Mouse (Mus musculus): Measurements from ENCODE around the gene Slc17a7. TPM values are rescaled to one million over a fixed set of nuclear protein-coding genes. Genes with fewer than 3 reads are reported as not detected.

Slc17a7 gene
- total and polyA plus RNA-seq, 3 experiments: 0.11 TPM; not detected in 2

DNA sequence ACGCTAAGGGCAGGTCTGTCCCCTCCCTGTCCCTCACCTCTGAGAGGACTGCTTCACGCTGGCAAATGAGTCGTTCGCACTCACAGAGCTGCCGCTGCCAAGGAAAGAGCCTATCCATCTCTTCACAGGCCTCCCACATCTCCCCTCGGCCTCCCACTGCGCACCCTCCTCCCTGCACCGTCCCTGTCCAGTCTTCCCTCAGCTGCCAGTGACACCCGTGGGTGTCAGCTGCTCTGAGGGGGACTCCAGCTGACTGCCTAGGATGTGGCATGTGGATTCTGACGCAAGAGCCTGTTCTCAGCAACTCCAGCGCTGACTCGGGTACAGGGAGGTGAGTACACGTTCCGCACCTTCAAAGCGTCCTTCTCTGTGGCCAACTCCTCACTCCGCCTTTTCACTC is 25.9 kb downstream of the Slc17a7 start:
- no peak overlapping the region for H3K4me3 ChIP-seq (replicated peaks in 1 of 3; ENCODE audit: low read depth in 2 of 3, low read length in 2 of 3, poor library complexity in 1 of 3)
- no peak overlapping the region for H3K9ac ChIP-seq (ENCODE audit: insufficient read depth, low read depth)
- H3K36me3 ChIP-seq (replicated peaks in 1 of 2; ENCODE audit: control insufficient read depth in 1 of 2, insufficient read depth in 1 of 2, low read length in 1 of 2): no peaks in the 10 kb centered on the region
- no peaks in the 10 kb centered on the region for H3K9me3 ChIP-seq (replicated peaks; ENCODE audit: low read length)
- dilution Hi-C loops (cut with MboI; ENCODE audit: extremely low pct_ligation_motif_present, extremely low pct_unique_long_range_greater_than_20kb, low sequenced_read_pairs) (no loop called here), in situ Hi-C loops (cut with MboI; ENCODE audit: low pct_ligation_motif_present, low pct_unique_long_range_greater_than_20kb, low sequenced_read_pairs) (no loop called here)
- TF ChIP-seq JUN (IDR thresholded peaks at IDR 0.05; ENCODE audit: insufficient read depth, low read depth, low read length) (no peak), RAD21 (IDR thresholded peaks at IDR 0.05; ENCODE audit: low read depth, low read length) (no peak), USF2 (conservative IDR thresholded peaks at IDR 0.05; ENCODE audit: low read depth, low read length) (no peak), KAT2A (IDR thresholded peaks at IDR 0.05; ENCODE audit: insufficient replicate concordance, low read length) (no peak), ZNF384 (IDR thresholded peaks at IDR 0.05; ENCODE audit: low read depth, low read length) (no peak), MEF2A (IDR thresholded peaks at IDR 0.05; ENCODE audit: borderline replicate concordance, low read depth, low read length) (no peak), TBP (conservative IDR thresholded peaks at IDR 0.05; ENCODE audit: low read depth, low read length) (no peak), HCFC1 (IDR thresholded peaks at IDR 0.05; ENCODE audit: low read depth, low read length) (no peak), MAFK (IDR thresholded peaks at IDR 0.05; ENCODE audit: insufficient replicate concordance, low read length) (no peak), SMC3 (IDR thresholded peaks at IDR 0.05; ENCODE audit: low read depth, low read length) (no peak), UBTF (IDR thresholded peaks at IDR 0.05; ENCODE audit: low read depth, low read length) (no peak), POLR2A (IDR thresholded peaks at IDR 0.05; ENCODE audit: low read depth, low read length) (no peak), IRF4 (IDR thresholded peaks at IDR 0.05; ENCODE audit: low read depth, low read length) (no peak), ETS1 (conservative IDR thresholded peaks at IDR 0.05; ENCODE audit: low read depth, low read length) (no peak), MYC (IDR thresholded peaks at IDR 0.05; ENCODE audit: low read depth, low read length) (no peak), ZMIZ1 (IDR thresholded peaks at IDR 0.05; ENCODE audit: low read depth, low read length) (no peak), BHLHE40 (IDR thresholded peaks at IDR 0.05; ENCODE audit: low read depth, low read length) (no peak), CHD1 (IDR thresholded peaks at IDR 0.05; ENCODE audit: low read depth, low read length) (no peak)
- peaks cover 0 to 8% of the 10 kb centered on the region in 2 experiments; a peak in 3 of 4 replicates for H3K4me1 ChIP-seq (ENCODE audit: control insufficient read depth in 1 of 2, insufficient read depth in 2 of 2)
- no peak for DNase-seq (ENCODE audit: extremely low read depth)
- no peaks in the 10 kb centered on the region for H3K79me2 ChIP-seq (replicated peaks; ENCODE audit: control insufficient read depth, extremely low read depth, insufficient read depth, poor library complexity, severe bottlenecking)
- no peak overlapping the region for H3K4me2 ChIP-seq (ENCODE audit: insufficient read depth, low read depth, poor library complexity, severe bottlenecking)
- H3K27me3 ChIP-seq (replicated peaks): peaks cover 90% of the 10 kb centered on the region
- no peak overlapping the region for H3K27ac ChIP-seq (ENCODE audit: insufficient read depth, low read depth)

DNA sequence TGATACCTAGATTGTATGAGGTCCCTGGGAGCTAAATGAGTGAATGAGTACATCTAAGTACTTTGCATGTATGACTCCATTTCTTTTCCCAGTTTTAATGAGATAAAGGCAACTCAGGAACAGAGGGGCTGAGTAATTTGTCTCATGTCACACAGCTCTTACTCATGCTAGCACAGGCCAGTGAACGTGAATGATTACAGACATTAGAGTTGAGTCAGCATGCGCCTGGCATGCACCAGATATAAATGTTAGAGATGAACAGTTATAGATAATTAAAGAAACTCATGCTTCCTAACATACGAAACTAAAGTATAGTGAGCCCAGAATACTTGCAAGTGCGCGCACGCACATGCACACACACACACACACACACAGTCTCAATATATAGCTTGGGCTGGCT is 26.4 kb downstream of the Slc17a7 start:
- no peak overlapping the region for H3K4me2 ChIP-seq (ENCODE audit: insufficient read depth, low read depth, poor library complexity, severe bottlenecking)
- H3K27ac ChIP-seq (ENCODE audit: insufficient read depth, low read depth): no peak overlapping the region
- H3K27me3 ChIP-seq (replicated peaks): peaks cover 89% of the 10 kb centered on the region
- no peak overlapping the region for H3K4me3 ChIP-seq (replicated peaks in 1 of 3; ENCODE audit: low read depth in 2 of 3, low read length in 2 of 3, poor library complexity in 1 of 3)
- TF ChIP-seq TBP (conservative IDR thresholded peaks at IDR 0.05; ENCODE audit: low read depth, low read length) (no peak), MAFK (IDR thresholded peaks at IDR 0.05; ENCODE audit: insufficient replicate concordance, low read length) (no peak), KAT2A (IDR thresholded peaks at IDR 0.05; ENCODE audit: insufficient replicate concordance, low read length) (no peak), HCFC1 (IDR thresholded peaks at IDR 0.05; ENCODE audit: low read depth, low read length) (no peak)
- no peaks in the 10 kb centered on the region for H3K36me3 ChIP-seq (replicated peaks in 1 of 2; ENCODE audit: control insufficient read depth in 1 of 2, insufficient read depth in 1 of 2, low read length in 1 of 2)
- no peaks in the 10 kb centered on the region for H3K9me3 ChIP-seq (replicated peaks; ENCODE audit: low read length)
- H3K4me1 ChIP-seq (ENCODE audit: control insufficient read depth in 1 of 2, insufficient read depth in 2 of 2): peaks cover 0 to 13% of the 10 kb centered on the region in 2 experiments; a peak in 3 of 4 replicates
- H3K9ac ChIP-seq (ENCODE audit: insufficient read depth, low read depth): no peak overlapping the region
- H3K79me2 ChIP-seq (replicated peaks; ENCODE audit: control insufficient read depth, extremely low read depth, insufficient read depth, poor library complexity, severe bottlenecking): no peaks in the 10 kb centered on the region
- no peak for DNase-seq (ENCODE audit: extremely low read depth)
- in situ Hi-C loops (cut with MboI; ENCODE audit: low pct_ligation_motif_present, low pct_unique_long_range_greater_than_20kb, low sequenced_read_pairs) (no loop called here), dilution Hi-C loops (cut with MboI; ENCODE audit: extremely low pct_ligation_motif_present, extremely low pct_unique_long_range_greater_than_20kb, low sequenced_read_pairs) (no loop called here)
